Mouse (Mus musculus) stomach, postnatal 0 days (tissue): ENCODE measurements around the gene Sema3f. TPM values are rescaled to one million over a fixed set of nuclear protein-coding genes. Genes with fewer than 3 reads are reported as not detected.

Source experiments
- ATAC-seq: fragments of 200-750 bp; cut with Nextera tagmentation; 2 replicates; pipeline ENCODE4 v1.8.0; 2017; ENCODE audit not compliant: low FRiP score, low TSS enrichment
- DNase-seq: peaks from one replicate; pipeline ENCODE4 v3.0.0-alpha.2; 2016; ENCODE audit warnings: low spot score
- H3K27ac ChIP-seq: fragments of 300-500 bp; sonication (generic); replicated peaks from 2 replicates; pipeline ENCODE4 v1.5.1; 2014; ENCODE audit warnings: mild to moderate bottlenecking, control low read depth
- H3K27me3 ChIP-seq: fragments of 300-500 bp; sonication (generic); 2 replicates; pipeline ENCODE4 v1.6.1; 2014; ENCODE audit warnings: low read length; ENCODE audit not compliant: control insufficient read depth, insufficient read depth
- H3K36me3 ChIP-seq: fragments of 300-500 bp; sonication (generic); 2 replicates; pipeline ENCODE4 v1.6.1; 2014; ENCODE audit warnings: low read length, mixed read lengths; ENCODE audit not compliant: control insufficient read depth, insufficient read depth
- H3K4me1 ChIP-seq: fragments of 300-500 bp; sonication (generic); replicated peaks from 2 replicates; pipeline ENCODE4 v1.6.1; 2014; ENCODE audit warnings: antibody characterized with exemption; ENCODE audit not compliant: control insufficient read depth, insufficient read depth
- H3K4me2 ChIP-seq: fragments of 300-500 bp; sonication (generic); replicated peaks from 2 replicates; pipeline ENCODE4 v1.6.1; 2014; ENCODE audit warnings: low read depth, mild to moderate bottlenecking, control low read depth, moderate library complexity
- H3K4me3 ChIP-seq: fragments of 300-500 bp; sonication (generic); 2 replicates; pipeline ENCODE4 v1.5.1; 2014; ENCODE audit warnings: low read depth, low read length, control low read depth
- H3K9ac ChIP-seq: fragments of 300-500 bp; sonication (generic); 2 replicates; pipeline ENCODE4 v1.6.1; 2014; ENCODE audit warnings: mild to moderate bottlenecking, low read length, control low read depth, mixed read lengths
- H3K9me3 ChIP-seq: fragments of 300-500 bp; sonication (generic); 2 replicates; pipeline ENCODE4 v1.6.1; 2016; ENCODE audit warnings: low read length; ENCODE audit not compliant: control insufficient read depth
- CTCF ChIP-seq: IDR thresholded peaks from 2 replicates; pipeline ENCODE4 v1.5.1; 2016; ENCODE audit warnings: antibody characterized with exemption, low read depth, mild to moderate bottlenecking, moderate library complexity
- EP300 ChIP-seq: optimal IDR thresholded peaks from 2 replicates; pipeline ENCODE3; 2016; ENCODE audit warnings: antibody characterized with exemption
- WGBS: fragments of 180-500 bp; shearing (Covaris S2); extraction: QIAGEN DNeasy Blood & Tissue Kit; methylation state at CpG from one replicate; pipeline ENCODE4 v1.1.7; 2014; 5-methylcytosine and 5-hydroxymethylcytosine counted together
- polyA plus RNA-seq: library from polyadenylated mRNA; unstranded; fragments of >200 nt; fragmentation: Nextera tagmentation; extraction: Ambion mirVana; gene quantifications from 2 replicates; pipeline ENCODE4 v1.2.1, GENCODE M21; 2015

Sema3f gene
- polyA plus RNA-seq, 1 experiment from 2014 or later, result 11.7 TPM

DNA sequence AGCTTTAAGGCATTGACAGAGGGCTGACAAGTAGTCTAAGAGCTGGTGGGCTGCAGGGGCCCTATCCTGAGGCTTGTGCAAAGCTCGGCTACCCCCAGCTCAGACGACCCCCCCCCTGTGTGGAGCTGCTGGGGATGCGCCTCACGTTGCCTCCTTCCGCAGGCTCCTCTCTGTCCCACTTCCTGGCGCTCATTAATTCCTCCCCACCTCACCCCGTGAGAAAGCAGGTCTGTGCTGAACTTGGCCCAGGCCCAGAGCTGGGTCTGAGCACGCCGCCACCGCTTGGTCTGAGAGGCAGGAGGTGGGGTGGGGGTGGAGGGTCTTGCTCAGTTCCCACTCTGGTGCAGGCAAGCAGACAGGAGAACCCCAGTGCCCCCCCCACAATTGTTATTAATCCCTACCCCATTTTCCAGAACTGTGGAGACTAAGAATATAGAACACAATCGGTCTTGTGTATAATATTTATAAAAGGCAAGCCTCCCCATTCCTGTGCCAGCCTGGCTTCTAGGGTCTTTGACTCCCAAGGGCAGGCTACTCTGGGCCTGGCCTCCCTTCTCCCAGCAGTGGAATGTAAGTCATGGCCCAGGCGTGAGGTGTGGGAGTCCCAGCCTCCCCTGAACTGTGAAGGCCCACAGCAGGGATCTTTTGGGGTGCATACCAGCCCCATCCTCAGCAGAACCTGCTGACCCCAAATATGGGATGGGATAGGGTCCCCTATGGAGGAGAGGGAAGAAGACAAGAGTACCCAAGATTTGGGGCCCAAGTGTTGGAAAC is 59.4 kb downstream of the Sema3f start:
- H3K4me3 ChIP-seq, result no peak overlapping the region
- H3K36me3 ChIP-seq, result no peaks in the 10 kb centered on the region
- H3K9ac ChIP-seq, result no peak overlapping the region
- H3K4me1 ChIP-seq, result no peaks in the 10 kb centered on the region
- TF ChIP-seq CTCF (no peak), EP300 (no peak)
- no peak for DNase-seq
- H3K4me2 ChIP-seq, result no peak overlapping the region
- no peak for ATAC-seq
- no peak overlapping the region for H3K27ac ChIP-seq
- 30% methylated on average over 12 of the region's 12 CpGs for WGBS
- H3K9me3 ChIP-seq, result no peaks in the 10 kb centered on the region
- no peaks in the 10 kb centered on the region for H3K27me3 ChIP-seq

DNA sequence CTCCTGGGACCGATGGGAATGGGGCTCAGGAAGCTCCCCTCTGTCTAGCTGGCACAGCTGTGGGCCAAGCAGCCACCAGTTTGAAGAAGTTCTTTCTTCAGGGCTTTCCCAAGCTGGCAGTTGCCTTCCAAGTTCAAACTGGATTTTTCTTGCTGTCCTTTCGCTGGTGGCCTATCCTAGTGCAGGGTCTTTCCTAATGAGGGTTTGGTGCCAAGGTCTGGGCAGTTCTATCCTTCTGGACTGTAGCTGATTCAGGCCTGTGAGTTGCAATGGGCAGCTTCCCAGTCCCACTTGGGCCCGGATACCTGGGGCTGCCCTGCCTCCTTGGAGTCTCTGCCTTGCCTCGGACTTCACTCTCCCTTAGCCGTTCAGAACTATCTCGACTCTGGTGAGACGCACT is 60.0 kb downstream of the Sema3f start:
- DNase-seq (no peak), ATAC-seq (no peak)
- Histone ChIP-seq H3K36me3 (no peaks in the 10 kb centered on the region), H3K4me1 (no peaks in the 10 kb centered on the region), H3K27me3 (no peaks in the 10 kb centered on the region), H3K9ac (no peak overlapping the region), H3K27ac (no peak overlapping the region), H3K9me3 (no peaks in the 10 kb centered on the region), H3K4me3 (no peak overlapping the region), H3K4me2 (no peak overlapping the region)
- no peak for TF ChIP-seq CTCF
- TF ChIP-seq EP300, result no peak
- WGBS, result 76% methylated on average over 7 of the region's 7 CpGs

DNA sequence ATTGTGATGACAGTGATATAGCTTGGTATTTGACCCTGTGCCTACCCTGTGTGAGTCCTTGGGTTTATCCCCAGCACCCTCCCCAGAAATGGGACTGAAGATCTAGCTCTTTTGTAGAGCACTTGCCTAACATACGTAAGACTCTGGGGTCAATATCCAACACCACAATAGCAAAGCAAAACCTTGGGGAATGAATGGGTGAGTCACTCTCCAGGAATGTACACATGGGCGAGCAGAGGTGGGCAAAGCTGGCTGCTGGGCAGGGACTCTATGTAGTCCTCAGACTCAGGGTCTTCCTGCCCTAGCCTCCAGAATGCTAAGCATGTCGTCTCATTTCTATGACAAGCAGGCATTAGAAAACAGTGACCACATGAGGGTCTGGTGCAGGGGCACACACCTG is 61.5 kb downstream of the Sema3f start:
- Histone ChIP-seq H3K27ac (no peak overlapping the region), H3K27me3 (no peaks in the 10 kb centered on the region), H3K4me3 (no peak overlapping the region), H3K4me2 (no peak overlapping the region), H3K4me1 (no peaks in the 10 kb centered on the region), H3K9me3 (no peaks in the 10 kb centered on the region), H3K9ac (no peak overlapping the region), H3K36me3 (no peaks in the 10 kb centered on the region)
- ATAC-seq, result no peak
- no peak for DNase-seq
- TF ChIP-seq CTCF, result no peak
- TF ChIP-seq EP300, result no peak
- WGBS, result 34% methylated on average over 3 of the region's 3 CpGs

DNA sequence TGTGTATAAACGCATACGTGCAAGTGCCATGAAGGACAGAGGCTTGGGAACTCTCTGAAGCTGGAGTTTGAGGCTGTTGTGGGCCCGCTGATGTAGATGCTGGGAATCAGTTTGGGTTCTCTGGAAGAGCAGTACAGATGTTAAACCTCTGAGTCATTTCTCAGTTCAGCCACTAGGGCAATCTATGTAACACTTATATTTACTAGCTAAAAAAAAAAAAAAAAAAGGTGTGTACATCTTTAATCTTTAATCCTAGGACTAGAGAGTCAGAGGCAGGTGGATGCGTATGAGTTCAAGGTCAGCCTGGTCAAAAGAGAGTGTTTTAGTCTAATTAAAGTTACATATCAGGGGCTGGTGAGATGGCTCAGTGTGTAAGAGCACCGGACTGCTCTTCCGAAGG is 63.3 kb downstream of the Sema3f start:
- Histone ChIP-seq H3K4me2 (no peak overlapping the region), H3K36me3 (no peaks in the 10 kb centered on the region), H3K27ac (no peak overlapping the region), H3K4me3 (no peak overlapping the region), H3K27me3 (no peaks in the 10 kb centered on the region), H3K9me3 (no peaks in the 10 kb centered on the region), H3K4me1 (no peaks in the 10 kb centered on the region), H3K9ac (no peak overlapping the region)
- ATAC-seq (no peak), DNase-seq (no peak)
- WGBS, result 76% methylated on average over 6 of the region's 6 CpGs
- peak; percentile 50 for TF ChIP-seq CTCF
- TF ChIP-seq EP300, result no peak

DNA sequence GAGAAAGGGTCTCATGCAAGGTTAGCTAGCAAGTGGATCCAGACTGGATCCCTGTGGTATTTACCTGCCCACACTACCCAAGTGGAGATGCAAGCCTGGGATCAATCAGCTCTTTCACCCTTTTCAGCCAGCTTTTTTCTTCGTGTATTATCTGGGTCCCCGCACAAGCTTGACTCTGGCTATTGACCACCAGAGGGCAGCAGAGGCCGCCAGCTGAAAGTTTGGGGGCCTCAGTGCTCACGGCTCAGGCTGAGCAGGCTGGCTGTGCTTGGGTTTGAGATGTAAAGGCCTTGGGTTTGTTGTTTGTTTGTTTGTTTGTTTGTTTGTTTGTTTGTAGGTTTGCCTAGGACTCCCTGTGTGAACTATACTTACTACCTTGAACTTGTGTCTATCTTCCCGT is 64.7 kb downstream of the Sema3f start:
- H3K4me2 ChIP-seq, result no peak overlapping the region
- H3K36me3 ChIP-seq, result no peaks in the 10 kb centered on the region
- TF ChIP-seq EP300, result no peak
- peak; percentile 99 for TF ChIP-seq CTCF
- H3K9me3 ChIP-seq, result no peaks in the 10 kb centered on the region
- no peak overlapping the region for H3K27ac ChIP-seq
- WGBS, result 17% methylated on average over 5 of the region's 5 CpGs
- no peak overlapping the region for H3K9ac ChIP-seq
- H3K27me3 ChIP-seq, result no peaks in the 10 kb centered on the region
- H3K4me1 ChIP-seq, result no peaks in the 10 kb centered on the region
- ATAC-seq (peak; percentile 71), DNase-seq (peak; percentile 78)
- H3K4me3 ChIP-seq, result no peak overlapping the region

DNA sequence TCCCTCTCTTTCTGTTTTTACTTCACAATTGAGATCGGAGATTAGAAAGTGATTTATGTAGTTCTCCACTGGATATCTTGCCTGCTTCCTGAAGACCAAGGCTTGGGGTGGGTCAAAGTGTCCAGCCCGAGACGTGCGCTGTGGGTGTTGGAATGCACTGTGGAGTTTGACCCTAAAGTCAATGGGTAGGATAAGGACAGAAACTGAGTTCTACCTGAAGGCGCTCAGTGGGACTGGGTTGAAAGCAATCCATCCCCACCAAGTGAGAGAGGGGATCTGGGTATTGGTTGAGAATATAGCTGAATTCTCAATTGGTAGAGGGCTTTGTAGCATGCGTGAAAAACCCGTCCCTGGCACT is 65.1 kb downstream of the Sema3f start:
- Histone ChIP-seq H3K27ac (no peak overlapping the region), H3K9me3 (no peaks in the 10 kb centered on the region), H3K9ac (no peak overlapping the region), H3K4me1 (no peaks in the 10 kb centered on the region), H3K4me2 (peak overlapping the region; percentile 59), H3K36me3 (no peaks in the 10 kb centered on the region), H3K4me3 (no peak overlapping the region), H3K27me3 (no peaks in the 10 kb centered on the region)
- WGBS, result 42% methylated on average over 7 of the region's 7 CpGs
- DNase-seq, result no peak
- TF ChIP-seq CTCF, result no peak
- no peak for TF ChIP-seq EP300
- ATAC-seq, result 0 out of 2 replicates have a peak, but pooled peaks have one; percentile 11
